Mouse (Mus musculus): Measurements from ENCODE around the gene Trir.

The Trir gene

GRCm38 (mm10) chr8:85035728-85036310 lies 9.2 kb downstream of the Trir start:
- in situ Hi-C loops (cut with MboI, MseI): no loop called here

- in situ Hi-C loops (cut with MboI, MseI): no loop called here
Measured at GRCm38 (mm10) chr8:85036381-85036717, 9.7 kb downstream of the Trir start.

GRCm38 (mm10) chr8:85036718-85037365 lies 10.2 kb downstream of the Trir start, which contains the start of gene Tnpo2:
Gene Tnpo2 (plus strand): TSS chr8:85036915.
- in situ Hi-C loops (cut with MboI, MseI): no loop called here

GRCm38 (mm10) chr8:85037366-85037680 lies 10.7 kb downstream of the Trir start:
- in situ Hi-C loops (cut with MboI, MseI): no loop called here

GRCm38 (mm10) chr8:85037681-85038531 lies 11.3 kb downstream of the Trir start:
- in situ Hi-C loops (cut with MboI, MseI): no loop called here

- in situ Hi-C loops (cut with MboI, MseI): no loop called here
Measured at GRCm38 (mm10) chr8:85043619-85044018, 17.0 kb downstream of the Trir start.

- in situ Hi-C loops (cut with MboI, MseI): no loop called here
Measured at GRCm38 (mm10) chr8:85057367-85057766, 30.7 kb downstream of the Trir start.

- in situ Hi-C loops (cut with MboI, MseI): loop anchor here (5.0 kb wide), 1 partner anchor 93 kb away; the partner anchor contains the start of genes Gm49661, Prdx2 and Rnaseh2a
Measured at GRCm38 (mm10) chr8:85059879-85060616, 33.4 kb downstream of the Trir start, which contains the start of gene Fbxw9. Gene Fbxw9 (plus strand): TSS chr8:85060055.

- in situ Hi-C loops (cut with MboI, MseI): loop anchor here (5.0 kb wide), 1 partner anchor 95 kb away; the partner anchor contains the start of genes Gm49661, Prdx2 and Rnaseh2a
Measured at GRCm38 (mm10) chr8:85062603-85063002, 36.0 kb downstream of the Trir start.

GRCm38 (mm10) chr8:85065213-85065612 lies 38.6 kb downstream of the Trir start:
- in situ Hi-C loops (cut with MboI, MseI): no loop called here

- in situ Hi-C loops (cut with MboI, MseI): no loop called here
Measured at GRCm38 (mm10) chr8:85067155-85067554, 40.5 kb downstream of the Trir start.

GRCm38 (mm10) chr8:85067982-85068381 lies 41.4 kb downstream of the Trir start, which contains the start of gene Gm5741:
Gene Gm5741 (minus strand): TSS chr8:85067982.
- in situ Hi-C loops (cut with MboI, MseI): no loop called here

- in situ Hi-C loops (cut with MboI, MseI): no loop called here
Measured at GRCm38 (mm10) chr8:85071041-85071440, 44.4 kb downstream of the Trir start.

GRCm38 (mm10) chr8:85071514-85072281 lies 45.1 kb downstream of the Trir start, which contains the start of gene Dhps:
Gene Dhps (plus strand): TSS chr8:85071757.
- in situ Hi-C loops (cut with MboI, MseI): no loop called here

GRCm38 (mm10) chr8:85072364-85072929 lies 45.8 kb downstream of the Trir start:
- in situ Hi-C loops (cut with MboI, MseI): no loop called here

GRCm38 (mm10) chr8:85073041-85073612 lies 46.5 kb downstream of the Trir start:
- in situ Hi-C loops (cut with MboI, MseI): no loop called here

GRCm38 (mm10) chr8:85074167-85074566 lies 47.5 kb downstream of the Trir start:
- in situ Hi-C loops (cut with MboI, MseI): no loop called here

- in situ Hi-C loops (cut with MboI, MseI): loop anchor here (25.0 kb wide), 1 partner anchor 1813 kb away; the partner anchor contains the start of gene N4bp1
Measured at GRCm38 (mm10) chr8:85074617-85075016, 48.0 kb downstream of the Trir start.

- in situ Hi-C loops (cut with MboI, MseI): loop anchor here (25.0 kb wide), 1 partner anchor 1811 kb away; the partner anchor contains the start of gene N4bp1
Measured at GRCm38 (mm10) chr8:85076001-85076400, 49.4 kb downstream of the Trir start.

- in situ Hi-C loops (cut with MboI, MseI): loop anchor here (25.0 kb wide), 1 partner anchor 1810 kb away; the partner anchor contains the start of gene N4bp1
Measured at GRCm38 (mm10) chr8:85076993-85077392, 50.4 kb downstream of the Trir start.

Measured in T-helper 2 cell (primary cell).